Mouse (Mus musculus) E14TG2a.4 (cell line): Measurements from ENCODE around the gene Nedd9.

Experiments used
- CTCF ChIP-seq: conservative IDR thresholded peaks from 2 replicates; pipeline ENCODE4 v1.5.1; 2014; ENCODE audit warnings: low read length
- NANOG ChIP-seq: IDR thresholded peaks from 2 replicates; pipeline ENCODE4 v1.6.1; 2014; ENCODE audit warnings: borderline replicate concordance, low read length, mixed read lengths
- POU5F1 ChIP-seq: IDR thresholded peaks from 2 replicates; pipeline ENCODE4 v1.6.1; 2014; ENCODE audit warnings: low read length, borderline replicate concordance

- no peak for TF ChIP-seq CTCF
- TF ChIP-seq NANOG: no peak
- TF ChIP-seq POU5F1: no peak
Measured at GRCm38 (mm10) chr13:41447209-41447608, 40.0 kb downstream of the Nedd9 start.
